Mouse (Mus musculus) kidney, postnatal 0 days (tissue): ENCODE data around the gene Huwe1. TPM values are rescaled to one million over a fixed set of nuclear protein-coding genes. Genes with fewer than 3 reads are reported as not detected.

Source experiments
- ATAC-seq: fragments of 200-750 bp; cut with Nextera tagmentation; replicated peaks from 2 replicates; pipeline ENCODE4 v1.8.0; 2017; ENCODE audit warnings: low read depth, moderate number of reproducible peaks, moderate TSS enrichment, moderate library complexity; ENCODE audit not compliant: low FRiP score
- DNase-seq: peaks from one replicate; pipeline ENCODE4 v3.0.0-alpha.2; 2016; ENCODE audit warnings: low spot score
- H3K27ac ChIP-seq: fragments of 300-500 bp; sonication (generic); 2 replicates; pipeline ENCODE4 v1.5.1; 2014; ENCODE audit warnings: mild to moderate bottlenecking
- H3K27me3 ChIP-seq: fragments of 300-500 bp; sonication (generic); 2 replicates; pipeline ENCODE4 v1.6.1; 2014; ENCODE audit warnings: low read length, mixed read lengths; ENCODE audit not compliant: insufficient read depth
- H3K36me3 ChIP-seq: fragments of 300-500 bp; sonication (generic); 2 replicates; pipeline ENCODE4 v1.6.1; 2014; ENCODE audit warnings: low read length, mixed read lengths; ENCODE audit not compliant: insufficient read depth
- H3K4me1 ChIP-seq: fragments of 300-500 bp; sonication (generic); replicated peaks from 2 replicates; pipeline ENCODE4 v1.6.1; 2014; ENCODE audit warnings: antibody characterized with exemption, low read length, mixed read lengths; ENCODE audit not compliant: insufficient read depth
- H3K4me2 ChIP-seq: fragments of 300-500 bp; sonication (generic); 2 replicates; pipeline ENCODE4 v1.6.1; 2014; ENCODE audit warnings: mild to moderate bottlenecking, low read length, moderate library complexity, mixed read lengths
- H3K4me3 ChIP-seq: fragments of 300-500 bp; sonication (generic); replicated peaks from 2 replicates; pipeline ENCODE4 v1.5.1; 2014; ENCODE audit warnings: low read depth, low read length
- H3K9ac ChIP-seq: fragments of 300-500 bp; sonication (generic); 2 replicates; pipeline ENCODE4 v1.6.1; 2014; ENCODE audit warnings: low read depth, low read length
- H3K9me3 ChIP-seq: fragments of 300-500 bp; sonication (generic); replicated peaks from 2 replicates; pipeline ENCODE4 v1.6.1; 2016; ENCODE audit warnings: low read length, inconsistent platforms, mixed read lengths
- CTCF ChIP-seq: IDR thresholded peaks from 2 replicates; pipeline ENCODE4 v1.5.1; 2016; ENCODE audit warnings: antibody characterized with exemption, low read depth, mild to moderate bottlenecking, moderate library complexity
- WGBS: fragments of 180-500 bp; shearing (Covaris S2); extraction: QIAGEN DNeasy Blood & Tissue Kit; methylation state at CpG from one replicate; pipeline ENCODE4 v1.1.7; 2014; 5-methylcytosine and 5-hydroxymethylcytosine counted together
- polyA plus RNA-seq: library from polyadenylated mRNA; unstranded; fragments of >200 nt; fragmentation: Nextera tagmentation; extraction: Ambion mirVana; gene quantifications from 2 replicates; pipeline ENCODE4 v1.2.1, GENCODE M21; 2015

Gene Huwe1
- polyA plus RNA-seq = 27.1 and 28.5 TPM in 2 replicates

DNA sequence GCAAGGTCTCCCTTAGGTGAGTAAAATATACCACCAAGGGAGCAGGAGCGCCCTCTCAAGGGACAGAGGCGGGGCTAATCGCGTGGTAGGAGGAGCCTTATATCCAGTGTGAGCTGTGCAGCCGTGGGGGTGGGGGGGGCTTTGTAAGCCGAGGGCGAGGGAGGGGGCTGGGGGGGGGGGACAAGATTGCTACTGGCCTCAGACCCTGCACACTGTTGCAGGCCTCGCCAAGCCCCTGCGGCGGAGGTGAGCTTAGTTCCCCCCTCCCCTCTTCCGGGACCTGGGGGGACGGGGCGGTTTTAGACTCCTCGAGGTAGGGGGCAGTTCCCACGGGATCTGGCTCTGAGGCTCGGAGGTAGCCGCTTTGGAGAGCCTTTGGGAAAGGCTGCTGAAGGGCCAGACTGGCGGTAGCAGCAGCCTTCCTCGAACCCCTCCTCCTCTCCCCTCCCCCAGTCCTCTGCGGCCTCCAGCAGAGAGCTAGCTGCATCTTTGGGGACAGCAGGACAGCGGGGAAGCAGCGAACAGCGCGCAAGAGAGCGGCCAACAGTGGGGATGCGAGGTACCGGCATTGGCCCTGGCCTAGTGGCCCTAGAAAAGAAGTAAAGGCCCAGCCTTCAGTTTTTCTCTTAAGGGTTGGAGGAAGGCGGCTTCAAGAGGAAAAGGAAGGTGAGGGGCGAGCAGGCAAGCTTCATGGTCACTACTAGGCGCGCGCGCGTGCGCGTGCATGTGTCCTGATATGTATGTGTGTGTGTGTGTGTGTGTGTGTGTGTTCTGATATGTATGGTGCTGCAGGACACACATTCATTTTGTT is at the start of gene Huwe1:
Gene Huwe1 (plus strand): TSS at position 107 of the 811 bp plus-strand sequence.
- peak within 1 kb of the TSS; percentile 96 for H3K27ac ChIP-seq
- TF ChIP-seq CTCF = peak; percentile 30; the same call in 1 of the 2 replicates
- peak; percentile 38 for ATAC-seq
- peak within 1 kb of the TSS; percentile 55 for H3K4me2 ChIP-seq
- no peaks in the 10 kb centered on the region for H3K9me3 ChIP-seq
- no peaks in the 10 kb centered on the region for H3K4me1 ChIP-seq
- H3K9ac ChIP-seq = peak within 1 kb of the TSS; percentile 80
- DNase-seq = peak; percentile 76
- no peaks in the 10 kb centered on the region for H3K36me3 ChIP-seq
- H3K27me3 ChIP-seq = no peaks in the 10 kb centered on the region
- WGBS = 24% methylated on average over 35 of the region's 36 CpGs
- peak within 1 kb of the TSS; percentile 60 for H3K4me3 ChIP-seq

GRCm38 (mm10) chrX:151780348-151780747 is 20.3 kb upstream of the Huwe1 start:
- DNase-seq (no peak), ATAC-seq (no peak)
- no peaks in the 10 kb centered on the region for H3K4me1 ChIP-seq
- no peaks in the 10 kb centered on the region for H3K9me3 ChIP-seq
- no peak overlapping the region for H3K4me3 ChIP-seq
- H3K27ac ChIP-seq = no peak overlapping the region
- no peak overlapping the region for H3K4me2 ChIP-seq
- TF ChIP-seq CTCF = no peak
- no peak overlapping the region for H3K9ac ChIP-seq
- no peaks in the 10 kb centered on the region for H3K27me3 ChIP-seq
- H3K36me3 ChIP-seq = no peaks in the 10 kb centered on the region
- 70% methylated on average over 1 of the region's 1 CpGs for WGBS

- ATAC-seq (no peak), DNase-seq (no peak)
- H3K9me3 ChIP-seq = no peaks in the 10 kb centered on the region
- 79% methylated on average over 4 of the region's 4 CpGs for WGBS
- no peaks in the 10 kb centered on the region for H3K4me1 ChIP-seq
- H3K4me2 ChIP-seq = no peak overlapping the region
- no peak overlapping the region for H3K9ac ChIP-seq
- H3K27ac ChIP-seq = no peak overlapping the region
- no peak overlapping the region for H3K4me3 ChIP-seq
- H3K27me3 ChIP-seq = no peaks in the 10 kb centered on the region
- no peak for TF ChIP-seq CTCF
- H3K36me3 ChIP-seq = no peaks in the 10 kb centered on the region
Measured at GRCm38 (mm10) chrX:151782939-151783338, 17.7 kb upstream of the Huwe1 start.

- H3K9ac ChIP-seq = no peak overlapping the region
- no peak overlapping the region for H3K27ac ChIP-seq
- ATAC-seq (no peak), DNase-seq (no peak)
- H3K9me3 ChIP-seq = no peaks in the 10 kb centered on the region
- no peak overlapping the region for H3K4me2 ChIP-seq
- no peaks in the 10 kb centered on the region for H3K4me1 ChIP-seq
- no peaks in the 10 kb centered on the region for H3K36me3 ChIP-seq
- 32% methylated on average over 2 of the region's 2 CpGs for WGBS
- H3K27me3 ChIP-seq = no peaks in the 10 kb centered on the region
- H3K4me3 ChIP-seq = no peak overlapping the region
- TF ChIP-seq CTCF = no peak
Measured at GRCm38 (mm10) chrX:151792766-151793165, 7.8 kb upstream of the Huwe1 start.

- Histone ChIP-seq H3K4me2 (no peak overlapping the region), H3K4me3 (no peak overlapping the region), H3K27me3 (no peaks in the 10 kb centered on the region), H3K4me1 (no peaks in the 10 kb centered on the region), H3K27ac (no peak overlapping the region), H3K36me3 (no peaks in the 10 kb centered on the region), H3K9me3 (no peaks in the 10 kb centered on the region), H3K9ac (no peak overlapping the region)
- no peak for DNase-seq
- WGBS = 74% methylated on average over 1 of the region's 1 CpGs
- ATAC-seq = no peak
- TF ChIP-seq CTCF = no peak
Measured at GRCm38 (mm10) chrX:151797970-151798369, 2.6 kb upstream of the Huwe1 start.

DNA sequence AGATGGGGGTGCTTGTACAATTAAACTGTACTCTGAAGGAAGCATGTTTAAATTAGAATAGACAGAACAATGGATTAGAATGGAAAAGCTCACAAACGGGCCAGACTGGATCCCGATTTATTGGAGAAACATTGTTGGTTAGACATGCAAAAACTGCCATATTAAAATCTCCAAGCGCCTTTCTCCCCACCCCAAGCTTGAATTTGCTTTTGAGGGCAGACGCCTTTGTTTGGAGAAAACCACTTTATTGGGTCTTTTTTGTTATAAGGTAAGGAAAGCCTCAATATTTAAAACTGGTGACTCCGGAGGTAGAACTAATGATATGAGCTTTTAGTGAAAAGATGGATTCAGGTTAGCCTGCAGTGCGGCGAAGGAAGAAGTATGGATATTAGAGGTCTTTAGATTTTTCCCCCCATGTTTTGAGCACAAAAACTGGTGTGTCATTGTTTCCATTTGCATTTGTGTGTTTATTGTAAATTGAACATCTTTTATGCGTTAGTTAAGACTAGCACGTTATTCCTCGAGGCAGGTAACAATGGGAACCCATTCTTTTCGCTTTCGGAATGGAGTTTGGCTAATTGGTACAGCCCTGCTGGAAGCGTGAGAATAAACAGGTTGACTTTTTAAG is 1.8 kb downstream of the Huwe1 start:
- TF ChIP-seq CTCF = no peak

More for the DNA sequence above, 1.8 kb downstream of the Huwe1 start:
- peak overlapping the region; percentile 57 for H3K4me2 ChIP-seq
- ATAC-seq (no peak), DNase-seq (peak; percentile 13)
- no peaks in the 10 kb centered on the region for H3K27me3 ChIP-seq
- peak overlapping the region; percentile 93 for H3K27ac ChIP-seq
- 32% methylated on average over 13 of the region's 13 CpGs for WGBS
- H3K4me1 ChIP-seq = no peaks in the 10 kb centered on the region
- H3K9ac ChIP-seq = peak overlapping the region; percentile 60
- H3K9me3 ChIP-seq = no peaks in the 10 kb centered on the region
- no peaks in the 10 kb centered on the region for H3K36me3 ChIP-seq
- peak overlapping the region; percentile 60 for H3K4me3 ChIP-seq
